Mouse (Mus musculus): ENCODE data around the gene Agbl4. TPM values are rescaled to one million over a fixed set of nuclear protein-coding genes. Genes with fewer than 3 reads are reported as not detected.

Gene Agbl4
- polyA plus RNA-seq, 2 experiments: 0.17 to 0.21 TPM

- H3K4me1 ChIP-seq (ENCODE audit: control insufficient read depth, insufficient read depth, low read length): peaks cover 27% of the 10 kb centered on the region
- DNase-seq (ENCODE audit: low spot score) (no peak), ATAC-seq (ENCODE audit: low FRiP score, low read depth) (no peak)
- 44% methylated on average over 3 of the region's 3 CpGs for WGBS
- H3K36me3 ChIP-seq (ENCODE audit: control insufficient read depth, insufficient read depth, low read length): peaks cover 15% of the 10 kb centered on the region
- no peaks in the 10 kb centered on the region for H3K9me3 ChIP-seq (ENCODE audit: control insufficient read depth, low read length)
- H3K9ac ChIP-seq (ENCODE audit: low read depth, low read length, severe bottlenecking): no peak overlapping the region
- no peak for TF ChIP-seq POLR2A (IDR thresholded peaks at IDR 0.05; ENCODE audit: borderline replicate concordance, extremely low read depth, insufficient read depth, insufficient read length)
- H3K4me3 ChIP-seq (replicated peaks; ENCODE audit: low read length): peak overlapping the region; percentile 82
- H3K27ac ChIP-seq (replicated peaks; ENCODE audit: low read depth, low read length): no peak overlapping the region
- peak overlapping the region; percentile 65 for H3K4me2 ChIP-seq (replicated peaks; ENCODE audit: low read depth, low read length, severe bottlenecking)
- no peaks in the 10 kb centered on the region for H3K27me3 ChIP-seq (ENCODE audit: control insufficient read depth, insufficient read depth, low read length)
Measured at GRCm38 (mm10) chr4:111416551-111416950, 1019.1 kb downstream of the Agbl4 start.

- no peak overlapping the region for H3K4me2 ChIP-seq (replicated peaks; ENCODE audit: low read depth, low read length, severe bottlenecking)
- H3K4me1 ChIP-seq (ENCODE audit: control insufficient read depth, insufficient read depth, low read length): peaks cover 27% of the 10 kb centered on the region
- TF ChIP-seq POLR2A (IDR thresholded peaks at IDR 0.05; ENCODE audit: borderline replicate concordance, extremely low read depth, insufficient read depth, insufficient read length): no peak
- ATAC-seq (ENCODE audit: low FRiP score, low read depth) (no peak), DNase-seq (ENCODE audit: low spot score) (no peak)
- H3K4me3 ChIP-seq (replicated peaks; ENCODE audit: low read length): no peak overlapping the region
- no peak overlapping the region for H3K27ac ChIP-seq (replicated peaks; ENCODE audit: low read depth, low read length)
- H3K9me3 ChIP-seq (ENCODE audit: control insufficient read depth, low read length): no peaks in the 10 kb centered on the region
- no peak overlapping the region for H3K9ac ChIP-seq (ENCODE audit: low read depth, low read length, severe bottlenecking)
- H3K27me3 ChIP-seq (ENCODE audit: control insufficient read depth, insufficient read depth, low read length): no peaks in the 10 kb centered on the region
- WGBS: 75% methylated on average over 5 of the region's 5 CpGs
- H3K36me3 ChIP-seq (ENCODE audit: control insufficient read depth, insufficient read depth, low read length): peaks cover 15% of the 10 kb centered on the region
Measured at GRCm38 (mm10) chr4:111417716-111418115, 1020.3 kb downstream of the Agbl4 start.

- H3K9me3 ChIP-seq (ENCODE audit: control insufficient read depth, low read length): no peaks in the 10 kb centered on the region
- WGBS: 91% methylated on average over 1 of the region's 1 CpGs
- H3K9ac ChIP-seq (ENCODE audit: low read depth, low read length, severe bottlenecking): no peak overlapping the region
- H3K4me3 ChIP-seq (replicated peaks; ENCODE audit: low read length): no peak overlapping the region
- no peak overlapping the region for H3K27ac ChIP-seq (replicated peaks; ENCODE audit: low read depth, low read length)
- no peak for DNase-seq (ENCODE audit: low spot score)
- H3K27me3 ChIP-seq (ENCODE audit: control insufficient read depth, insufficient read depth, low read length): no peaks in the 10 kb centered on the region
- no peak overlapping the region for H3K4me2 ChIP-seq (replicated peaks; ENCODE audit: low read depth, low read length, severe bottlenecking)
- H3K4me1 ChIP-seq (ENCODE audit: control insufficient read depth, insufficient read depth, low read length): peaks cover 22% of the 10 kb centered on the region
- no peak for TF ChIP-seq POLR2A (IDR thresholded peaks at IDR 0.05; ENCODE audit: borderline replicate concordance, extremely low read depth, insufficient read depth, insufficient read length)
- no peak for ATAC-seq (ENCODE audit: low FRiP score, low read depth)
- H3K36me3 ChIP-seq (ENCODE audit: control insufficient read depth, insufficient read depth, low read length): peaks cover 18% of the 10 kb centered on the region
Measured at GRCm38 (mm10) chr4:111419476-111419875, 1022.0 kb downstream of the Agbl4 start.

- peak; percentile 42 for DNase-seq (ENCODE audit: low spot score)
- no peak overlapping the region for H3K4me2 ChIP-seq (replicated peaks; ENCODE audit: low read depth, low read length, severe bottlenecking)
- ATAC-seq (ENCODE audit: low FRiP score, low read depth): no peak
- H3K4me3 ChIP-seq (replicated peaks; ENCODE audit: low read length): no peak overlapping the region
- peaks cover 21% of the 10 kb centered on the region for H3K4me1 ChIP-seq (ENCODE audit: control insufficient read depth, insufficient read depth, low read length)
- WGBS: 60% methylated on average over 3 of the region's 3 CpGs
- H3K27me3 ChIP-seq (ENCODE audit: control insufficient read depth, insufficient read depth, low read length): no peaks in the 10 kb centered on the region
- H3K27ac ChIP-seq (replicated peaks; ENCODE audit: low read depth, low read length): no peak overlapping the region
- TF ChIP-seq POLR2A (IDR thresholded peaks at IDR 0.05; ENCODE audit: borderline replicate concordance, extremely low read depth, insufficient read depth, insufficient read length): no peak
- no peak overlapping the region for H3K9ac ChIP-seq (ENCODE audit: low read depth, low read length, severe bottlenecking)
- H3K9me3 ChIP-seq (ENCODE audit: control insufficient read depth, low read length): no peaks in the 10 kb centered on the region
- H3K36me3 ChIP-seq (ENCODE audit: control insufficient read depth, insufficient read depth, low read length): peaks cover 19% of the 10 kb centered on the region
Measured at GRCm38 (mm10) chr4:111420031-111420430, 1022.6 kb downstream of the Agbl4 start.

- WGBS: 86% methylated on average over 4 of the region's 4 CpGs
- DNase-seq (ENCODE audit: low spot score) (no peak), ATAC-seq (ENCODE audit: low FRiP score, low read depth) (no peak)
- no peaks in the 10 kb centered on the region for H3K9me3 ChIP-seq (ENCODE audit: control insufficient read depth, low read length)
- H3K4me1 ChIP-seq (ENCODE audit: control insufficient read depth, insufficient read depth, low read length): peaks cover 19% of the 10 kb centered on the region
- TF ChIP-seq POLR2A (IDR thresholded peaks at IDR 0.05; ENCODE audit: borderline replicate concordance, extremely low read depth, insufficient read depth, insufficient read length): no peak
- H3K9ac ChIP-seq (ENCODE audit: low read depth, low read length, severe bottlenecking): no peak overlapping the region
- no peak overlapping the region for H3K27ac ChIP-seq (replicated peaks; ENCODE audit: low read depth, low read length)
- no peak overlapping the region for H3K4me3 ChIP-seq (replicated peaks; ENCODE audit: low read length)
- no peak overlapping the region for H3K4me2 ChIP-seq (replicated peaks; ENCODE audit: low read depth, low read length, severe bottlenecking)
- H3K27me3 ChIP-seq (ENCODE audit: control insufficient read depth, insufficient read depth, low read length): no peaks in the 10 kb centered on the region
- H3K36me3 ChIP-seq (ENCODE audit: control insufficient read depth, insufficient read depth, low read length): peaks cover 24% of the 10 kb centered on the region
Measured at GRCm38 (mm10) chr4:111420955-111421354, 1023.5 kb downstream of the Agbl4 start.

- 85% methylated on average over 6 of the region's 6 CpGs for WGBS
- no peak overlapping the region for H3K4me3 ChIP-seq (replicated peaks; ENCODE audit: low read length)
- no peak overlapping the region for H3K27ac ChIP-seq (replicated peaks; ENCODE audit: low read depth, low read length)
- no peaks in the 10 kb centered on the region for H3K9me3 ChIP-seq (ENCODE audit: control insufficient read depth, low read length)
- no peak for TF ChIP-seq POLR2A (IDR thresholded peaks at IDR 0.05; ENCODE audit: borderline replicate concordance, extremely low read depth, insufficient read depth, insufficient read length)
- H3K27me3 ChIP-seq (ENCODE audit: control insufficient read depth, insufficient read depth, low read length): no peaks in the 10 kb centered on the region
- H3K36me3 ChIP-seq (ENCODE audit: control insufficient read depth, insufficient read depth, low read length): peaks cover 26% of the 10 kb centered on the region
- H3K4me1 ChIP-seq (ENCODE audit: control insufficient read depth, insufficient read depth, low read length): peaks cover 11% of the 10 kb centered on the region
- ATAC-seq (ENCODE audit: low FRiP score, low read depth) (no peak), DNase-seq (ENCODE audit: low spot score) (no peak)
- no peak overlapping the region for H3K4me2 ChIP-seq (replicated peaks; ENCODE audit: low read depth, low read length, severe bottlenecking)
- H3K9ac ChIP-seq (ENCODE audit: low read depth, low read length, severe bottlenecking): no peak overlapping the region
Measured at GRCm38 (mm10) chr4:111421785-111422184, 1024.3 kb downstream of the Agbl4 start.
